8 mouse cellular contexts compared by ENCODE assay signal in the genomic region with DNA sequence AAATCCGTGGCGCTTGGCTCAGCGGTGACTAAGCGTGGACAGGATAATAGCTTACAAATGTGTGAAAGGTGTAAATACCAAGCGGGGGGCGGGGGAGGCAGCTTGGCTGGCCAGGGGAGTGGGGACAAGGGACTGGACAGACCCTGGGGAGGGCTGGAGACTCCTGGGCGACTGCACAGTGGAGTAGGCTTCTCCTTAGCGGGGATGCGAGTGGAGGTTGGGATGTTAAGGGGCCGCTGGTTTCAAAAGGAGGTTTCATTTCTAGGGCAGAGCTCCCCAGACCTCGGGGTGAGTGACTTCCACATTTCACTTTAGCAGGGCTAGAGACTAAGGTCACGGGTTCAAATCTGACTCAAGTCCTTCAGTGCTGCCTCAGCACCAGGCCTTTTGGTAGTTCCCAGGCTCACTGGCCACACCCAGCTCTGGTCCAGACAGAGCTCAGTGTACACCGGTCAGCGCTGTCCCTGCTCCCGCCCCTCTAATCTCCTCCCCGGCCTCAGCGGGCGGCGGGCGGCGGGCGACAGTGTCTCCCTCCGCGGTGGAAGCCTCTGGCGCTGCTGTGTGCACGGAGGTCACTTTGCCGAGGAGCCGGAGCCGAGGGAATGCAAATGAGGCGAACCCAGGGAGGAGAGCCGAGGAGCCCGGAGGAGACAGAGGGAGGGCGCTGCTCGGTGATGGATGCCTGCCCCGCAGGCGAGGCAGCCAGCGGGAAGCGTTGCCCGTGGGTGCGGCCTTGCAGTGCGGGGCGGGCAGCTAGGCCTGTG. TPM values are rescaled to one million over a fixed set of nuclear protein-coding genes. Genes with fewer than 3 reads are reported as not detected.
A peak's percentile ranks its signal among the peaks of the same experiment; 100 is the strongest.
DNase-seq lines count a peak whose midpoint lies in the region; ATAC-seq lines count a peak whose summit lies in the region.

No protein-coding gene starts in this region.

- H3K4me2 ChIP-seq in embryonic facial prominence, embryonic 14.5 days (ENCODE audit: low read depth, low read length) = peak overlapping the region; percentile 50
- peak overlapping the region; percentile 58 for H3K4me2 ChIP-seq in hindbrain, embryonic 11.5 days (replicated peaks; ENCODE audit: low read depth, low read length)
- peak overlapping the region; percentile 55 for H3K4me2 ChIP-seq in limb, embryonic 15.5 days
- H3K4me2 ChIP-seq in neural tube, embryonic 11.5 days (ENCODE audit: low read depth) = peak overlapping the region; percentile 39

- no peaks in the 10 kb centered on the region for H3K36me3 ChIP-seq in embryonic facial prominence, embryonic 14.5 days (ENCODE audit: control insufficient read depth, insufficient read depth, low read length)
- H3K36me3 ChIP-seq in hindbrain, embryonic 11.5 days (ENCODE audit: control insufficient read depth, insufficient read depth, low read length) = no peaks in the 10 kb centered on the region
- no peaks in the 10 kb centered on the region for H3K36me3 ChIP-seq in limb, embryonic 15.5 days
- no peaks in the 10 kb centered on the region for H3K36me3 ChIP-seq in neural tube, embryonic 11.5 days (ENCODE audit: control insufficient read depth, insufficient read depth, low read length)

- H3K27ac ChIP-seq in embryonic facial prominence, embryonic 14.5 days (replicated peaks; ENCODE audit: low read depth, low read length) = no peak overlapping the region
- H3K27ac ChIP-seq in hindbrain, embryonic 11.5 days (ENCODE audit: low read depth, low read length) = peak overlapping the region; percentile 60
- H3K27ac ChIP-seq in limb, embryonic 15.5 days = peak overlapping the region; percentile 57; the same call in 1 of the 2 replicates
- H3K27ac ChIP-seq in neural tube, embryonic 11.5 days (ENCODE audit: low read depth, low read length) = peak overlapping the region; percentile 75

- peak overlapping the region; percentile 38 for H3K9ac ChIP-seq in embryonic facial prominence, embryonic 14.5 days (ENCODE audit: low read depth, low read length)
- peak overlapping the region; percentile 52 for H3K9ac ChIP-seq in hindbrain, embryonic 11.5 days (ENCODE audit: low read depth, low read length)
- H3K9ac ChIP-seq in limb, embryonic 15.5 days = no peak overlapping the region
- peak overlapping the region; percentile 26 for H3K9ac ChIP-seq in neural tube, embryonic 11.5 days (ENCODE audit: low read length)

- H3K4me3 ChIP-seq in embryonic facial prominence, embryonic 14.5 days (ENCODE audit: low read depth, low read length) = peak overlapping the region; percentile 31
- H3K4me3 ChIP-seq in hindbrain, embryonic 11.5 days (ENCODE audit: low read depth, low read length) = peak overlapping the region; percentile 22
- H3K4me3 ChIP-seq in limb, embryonic 15.5 days = peak overlapping the region; percentile 35
- peak overlapping the region; percentile 7; the same call in 1 of the 2 replicates for H3K4me3 ChIP-seq in neural tube, embryonic 11.5 days (ENCODE audit: low read depth, low read length)

- peaks cover 16% of the 10 kb centered on the region for H3K4me1 ChIP-seq in embryonic facial prominence, embryonic 14.5 days (ENCODE audit: control insufficient read depth, insufficient read depth, low read length)
- H3K4me1 ChIP-seq in hindbrain, embryonic 11.5 days (replicated peaks; ENCODE audit: control insufficient read depth, insufficient read depth, low read length) = peaks cover 9% of the 10 kb centered on the region
- H3K4me1 ChIP-seq in limb, embryonic 15.5 days = peaks cover 26% of the 10 kb centered on the region
- H3K4me1 ChIP-seq in neural tube, embryonic 11.5 days (ENCODE audit: control insufficient read depth, insufficient read depth, low read length) = peaks cover 42% of the 10 kb centered on the region

- H3K9me3 ChIP-seq in embryonic facial prominence, embryonic 14.5 days (ENCODE audit: control insufficient read depth, low read length) = no peaks in the 10 kb centered on the region
- no peaks in the 10 kb centered on the region for H3K9me3 ChIP-seq in hindbrain, embryonic 11.5 days (ENCODE audit: control insufficient read depth, low read length)
- no peaks in the 10 kb centered on the region for H3K9me3 ChIP-seq in limb, embryonic 15.5 days
- no peaks in the 10 kb centered on the region for H3K9me3 ChIP-seq in neural tube, embryonic 11.5 days (ENCODE audit: control insufficient read depth, low read length)

- peaks cover 32% of the 10 kb centered on the region for H3K27me3 ChIP-seq in embryonic facial prominence, embryonic 14.5 days (replicated peaks; ENCODE audit: control insufficient read depth, insufficient read depth, low read length)
- H3K27me3 ChIP-seq in hindbrain, embryonic 11.5 days (ENCODE audit: control insufficient read depth, insufficient read depth, low read length) = peaks cover 6% of the 10 kb centered on the region
- H3K27me3 ChIP-seq in limb, embryonic 15.5 days = peaks cover 63% of the 10 kb centered on the region
- 0 out of 2 replicates have a peak, but pooled peaks cover 2% of the 10 kb centered on the region for H3K27me3 ChIP-seq in neural tube, embryonic 11.5 days (ENCODE audit: control insufficient read depth, insufficient read depth, low read length)

- 7% methylated on average over 29 of the region's 42 CpGs for WGBS in embryonic facial prominence, embryonic 14.5 days
- 3% methylated on average over 41 of the region's 42 CpGs for WGBS in hindbrain, embryonic 11.5 days
- 5% methylated on average over 42 of the region's 42 CpGs for WGBS in limb, embryonic 15.5 days
- WGBS in neural tube, embryonic 11.5 days = 2% methylated on average over 42 of the region's 42 CpGs

- peak; percentile 42; the same call in 1 of the 2 replicates for ATAC-seq in embryonic facial prominence, embryonic 14.5 days (ENCODE audit: low read depth)
- peak; percentile 74 for ATAC-seq in hindbrain, embryonic 11.5 days (ENCODE audit: low FRiP score)
- peak; percentile 70 for ATAC-seq in limb, embryonic 15.5 days (ENCODE audit: insufficient number of reproducible peaks, low FRiP score, low TSS enrichment, low read depth)
- peak; percentile 46 for ATAC-seq in neural tube, embryonic 11.5 days (ENCODE audit: insufficient read depth, low FRiP score, low TSS enrichment)

- DNase-seq in gastrocnemius, postnatal 25 days = peak; percentile 43
- DNase-seq in gastrocnemius, postnatal 10 days = no peak
- peak; percentile 80 for DNase-seq in MN1 (ENCODE audit: low spot score)
- no peak for DNase-seq in embryonic facial prominence, embryonic 14.5 days (ENCODE audit: low spot score)
- peak; percentile 62 for DNase-seq in hindbrain, embryonic 11.5 days (ENCODE audit: low spot score)
- DNase-seq in neural tube, embryonic 11.5 days (ENCODE audit: low spot score) = peak; percentile 72
- DNase-seq in thymus, postnatal 0 days (ENCODE audit: low spot score) = no peak

RNA-seq across cellular contexts. Expression of gene Asic4, which starts 8.0 kb away (rescaled TPM):
- total RNA-seq in gastrocnemius, postnatal 25 days (2021) = not detected
- not detected for total RNA-seq in gastrocnemius, postnatal 10 days (2021)
- 0.16 and 0.18 TPM in 2 replicates for polyA plus RNA-seq in embryonic facial prominence, embryonic 14.5 days (2014; fragmentation: Nextera tagmentation; extraction: Ambion mirVana)
- polyA plus RNA-seq in hindbrain, embryonic 11.5 days (2014; fragmentation: Nextera tagmentation; extraction: Ambion mirVana) = 1.9 and 4.4 TPM in 2 replicates
- 0.14 TPM in 2 replicates for polyA plus RNA-seq in limb, embryonic 15.5 days (2015; fragmentation: Nextera tagmentation; extraction: Ambion mirVana)
- polyA plus RNA-seq in neural tube, embryonic 11.5 days (2014; fragmentation: Nextera tagmentation; extraction: Ambion mirVana) = 2.3 and 2.9 TPM in 2 replicates
- polyA plus RNA-seq in thymus, postnatal 0 days (2015; fragmentation: Nextera tagmentation; extraction: Ambion mirVana) = not detected in 2 replicates

RNA-seq across cellular contexts. Expression of gene Chpf, which starts 20.9 kb away (rescaled TPM):
- total RNA-seq in gastrocnemius, postnatal 25 days (2021) = 1 to 10 TPM; 5.5 to 7.9 TPM
- total RNA-seq in gastrocnemius, postnatal 10 days (2021) = 10 to 100 TPM; 22.2 to 32.0 TPM
- polyA plus RNA-seq in embryonic facial prominence, embryonic 14.5 days (2014; fragmentation: Nextera tagmentation; extraction: Ambion mirVana) = 65.1 and 66.0 TPM in 2 replicates
- polyA plus RNA-seq in hindbrain, embryonic 11.5 days (2014; fragmentation: Nextera tagmentation; extraction: Ambion mirVana) = 17.8 and 20.2 TPM in 2 replicates
- 51.7 and 58.8 TPM in 2 replicates for polyA plus RNA-seq in limb, embryonic 15.5 days (2015; fragmentation: Nextera tagmentation; extraction: Ambion mirVana)
- polyA plus RNA-seq in neural tube, embryonic 11.5 days (2014; fragmentation: Nextera tagmentation; extraction: Ambion mirVana) = 27.1 and 27.2 TPM in 2 replicates
- 10.7 and 11.4 TPM in 2 replicates for polyA plus RNA-seq in thymus, postnatal 0 days (2015; fragmentation: Nextera tagmentation; extraction: Ambion mirVana)

RNA-seq across cellular contexts. Expression of gene Tmem198, which starts 21.1 kb away (rescaled TPM):
- total RNA-seq in gastrocnemius, postnatal 25 days (2021) = under 1 TPM; 0.36 to 0.43 TPM
- total RNA-seq in gastrocnemius, postnatal 10 days (2021) = under 1 TPM; 0.68 to 0.87 TPM
- polyA plus RNA-seq in embryonic facial prominence, embryonic 14.5 days (2014; fragmentation: Nextera tagmentation; extraction: Ambion mirVana) = 1.3 and 1.6 TPM in 2 replicates
- polyA plus RNA-seq in hindbrain, embryonic 11.5 days (2014; fragmentation: Nextera tagmentation; extraction: Ambion mirVana) = 11.1 and 11.6 TPM in 2 replicates
- polyA plus RNA-seq in limb, embryonic 15.5 days (2015; fragmentation: Nextera tagmentation; extraction: Ambion mirVana) = 0.74 and 0.79 TPM in 2 replicates
- polyA plus RNA-seq in neural tube, embryonic 11.5 days (2014; fragmentation: Nextera tagmentation; extraction: Ambion mirVana) = 12.3 and 13.7 TPM in 2 replicates
- polyA plus RNA-seq in thymus, postnatal 0 days (2015; fragmentation: Nextera tagmentation; extraction: Ambion mirVana) = 0.30 and 0.39 TPM in 2 replicates

RNA-seq across cellular contexts. Expression of gene Gmppa, which starts 22.5 kb away (rescaled TPM):
- total RNA-seq in gastrocnemius, postnatal 25 days (2021) = 10 to 100 TPM; 32.0 to 37.2 TPM
- 10 to 100 TPM; 35.6 to 39.7 TPM for total RNA-seq in gastrocnemius, postnatal 10 days (2021)
- 74.2 and 82.9 TPM in 2 replicates for polyA plus RNA-seq in embryonic facial prominence, embryonic 14.5 days (2014; fragmentation: Nextera tagmentation; extraction: Ambion mirVana)
- 53.8 and 56.3 TPM in 2 replicates for polyA plus RNA-seq in hindbrain, embryonic 11.5 days (2014; fragmentation: Nextera tagmentation; extraction: Ambion mirVana)
- polyA plus RNA-seq in limb, embryonic 15.5 days (2015; fragmentation: Nextera tagmentation; extraction: Ambion mirVana) = 94.6 and 97.0 TPM in 2 replicates
- 62.5 and 64.2 TPM in 2 replicates for polyA plus RNA-seq in neural tube, embryonic 11.5 days (2014; fragmentation: Nextera tagmentation; extraction: Ambion mirVana)
- 51.4 and 58.5 TPM in 2 replicates for polyA plus RNA-seq in thymus, postnatal 0 days (2015; fragmentation: Nextera tagmentation; extraction: Ambion mirVana)

RNA-seq across cellular contexts. Expression of gene Obsl1, which starts 48.0 kb away (rescaled TPM):
- 10 to 100 TPM; 37.7 to 52.8 TPM for total RNA-seq in gastrocnemius, postnatal 25 days (2021)
- 100 to 1,000 TPM; 107 to 122 TPM for total RNA-seq in gastrocnemius, postnatal 10 days (2021)
- 98.7 and 102 TPM in 2 replicates for polyA plus RNA-seq in embryonic facial prominence, embryonic 14.5 days (2014; fragmentation: Nextera tagmentation; extraction: Ambion mirVana)
- polyA plus RNA-seq in hindbrain, embryonic 11.5 days (2014; fragmentation: Nextera tagmentation; extraction: Ambion mirVana) = 34.0 and 34.4 TPM in 2 replicates
- 83.7 and 90.9 TPM in 2 replicates for polyA plus RNA-seq in limb, embryonic 15.5 days (2015; fragmentation: Nextera tagmentation; extraction: Ambion mirVana)
- polyA plus RNA-seq in neural tube, embryonic 11.5 days (2014; fragmentation: Nextera tagmentation; extraction: Ambion mirVana) = 44.8 and 48.3 TPM in 2 replicates
- polyA plus RNA-seq in thymus, postnatal 0 days (2015; fragmentation: Nextera tagmentation; extraction: Ambion mirVana) = 9.9 and 10.2 TPM in 2 replicates

Comparison
In these comparisons a context has a peak if more than half of its experiments do, and no peak if none do; other contexts are left out.
1. DNase-seq: peak in gastrocnemius, postnatal 25 days (single experiment), MN1 (single experiment), hindbrain, embryonic 11.5 days (single experiment) and neural tube, embryonic 11.5 days (single experiment); none in gastrocnemius, postnatal 10 days (single experiment), embryonic facial prominence, embryonic 14.5 days (single experiment) and thymus, postnatal 0 days (single experiment).
2. Peak in every context shown above with its lines, with median percentiles within 50 percentile points of each other: ATAC-seq, H3K4me2 ChIP-seq and H3K4me3 ChIP-seq.